Mouse (Mus musculus) kidney, postnatal 0 days (tissue): Measurements from ENCODE around the gene Fam168b. TPM values are rescaled to one million over a fixed set of nuclear protein-coding genes. Genes with fewer than 3 reads are reported as not detected.

Experiments
- ATAC-seq: fragments of 200-750 bp; cut with Nextera tagmentation; replicated peaks from 2 replicates; pipeline ENCODE4 v1.8.0; 2017; ENCODE audit warnings: low read depth, moderate number of reproducible peaks, moderate TSS enrichment, moderate library complexity; ENCODE audit not compliant: low FRiP score
- DNase-seq: peaks from one replicate; pipeline ENCODE4 v3.0.0-alpha.2; 2016; ENCODE audit warnings: low spot score
- H3K27ac ChIP-seq: fragments of 300-500 bp; sonication (generic); 2 replicates; pipeline ENCODE4 v1.5.1; 2014; ENCODE audit warnings: mild to moderate bottlenecking
- H3K27me3 ChIP-seq: fragments of 300-500 bp; sonication (generic); 2 replicates; pipeline ENCODE4 v1.6.1; 2014; ENCODE audit warnings: low read length, mixed read lengths; ENCODE audit not compliant: insufficient read depth
- H3K36me3 ChIP-seq: fragments of 300-500 bp; sonication (generic); 2 replicates; pipeline ENCODE4 v1.6.1; 2014; ENCODE audit warnings: low read length, mixed read lengths; ENCODE audit not compliant: insufficient read depth
- H3K4me1 ChIP-seq: fragments of 300-500 bp; sonication (generic); replicated peaks from 2 replicates; pipeline ENCODE4 v1.6.1; 2014; ENCODE audit warnings: antibody characterized with exemption, low read length, mixed read lengths; ENCODE audit not compliant: insufficient read depth
- H3K4me2 ChIP-seq: fragments of 300-500 bp; sonication (generic); 2 replicates; pipeline ENCODE4 v1.6.1; 2014; ENCODE audit warnings: mild to moderate bottlenecking, low read length, moderate library complexity, mixed read lengths
- H3K4me3 ChIP-seq: fragments of 300-500 bp; sonication (generic); replicated peaks from 2 replicates; pipeline ENCODE4 v1.5.1; 2014; ENCODE audit warnings: low read depth, low read length
- H3K9ac ChIP-seq: fragments of 300-500 bp; sonication (generic); 2 replicates; pipeline ENCODE4 v1.6.1; 2014; ENCODE audit warnings: low read depth, low read length
- H3K9me3 ChIP-seq: fragments of 300-500 bp; sonication (generic); replicated peaks from 2 replicates; pipeline ENCODE4 v1.6.1; 2016; ENCODE audit warnings: low read length, inconsistent platforms, mixed read lengths
- CTCF ChIP-seq: IDR thresholded peaks from 2 replicates; pipeline ENCODE4 v1.5.1; 2016; ENCODE audit warnings: antibody characterized with exemption, low read depth, mild to moderate bottlenecking, moderate library complexity
- WGBS: fragments of 180-500 bp; shearing (Covaris S2); extraction: QIAGEN DNeasy Blood & Tissue Kit; methylation state at CpG from one replicate; pipeline ENCODE4 v1.1.7; 2014; 5-methylcytosine and 5-hydroxymethylcytosine counted together
- polyA plus RNA-seq: library from polyadenylated mRNA; unstranded; fragments of >200 nt; fragmentation: Nextera tagmentation; extraction: Ambion mirVana; gene quantifications from 2 replicates; pipeline ENCODE4 v1.2.1, GENCODE M21; 2015

Gene Fam168b
- polyA plus RNA-seq, 1 experiment from 2014 or later: 47.2 TPM

DNA sequence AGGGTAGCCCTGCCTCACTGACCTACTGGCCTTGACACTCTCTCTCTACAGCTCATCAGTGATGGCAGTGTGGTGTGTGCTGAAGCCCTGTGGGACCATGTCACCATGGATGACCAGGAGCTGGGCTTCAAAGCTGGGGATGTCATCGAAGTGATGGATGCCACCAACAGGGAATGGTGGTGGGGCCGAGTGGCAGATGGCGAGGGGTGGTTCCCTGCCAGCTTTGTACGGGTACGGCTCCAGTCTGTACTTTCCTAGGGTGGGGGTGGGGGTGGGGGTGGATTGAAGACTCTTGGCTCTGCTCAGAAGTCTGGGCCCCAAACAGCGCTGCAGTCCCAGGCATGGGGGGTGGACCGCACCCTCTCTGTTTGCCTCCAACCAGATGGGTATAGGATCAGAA is 38.0 kb downstream of the Fam168b start:
- no peak for ATAC-seq
- no peak for DNase-seq
- Histone ChIP-seq H3K9ac (no peak overlapping the region), H3K27ac (no peak overlapping the region), H3K4me3 (no peak overlapping the region), H3K36me3 (no peaks in the 10 kb centered on the region), H3K4me1 (peaks cover 11% of the 10 kb centered on the region; the same call in 1 of the 2 replicates), H3K27me3 (no peaks in the 10 kb centered on the region), H3K9me3 (no peaks in the 10 kb centered on the region), H3K4me2 (no peak overlapping the region)
- WGBS: 89% methylated on average over 7 of the region's 7 CpGs
- TF ChIP-seq CTCF: no peak

- WGBS: 31% methylated on average over 7 of the region's 7 CpGs
- Histone ChIP-seq H3K9me3 (no peaks in the 10 kb centered on the region), H3K4me1 (peaks cover 11% of the 10 kb centered on the region; the same call in 1 of the 2 replicates), H3K36me3 (no peaks in the 10 kb centered on the region), H3K4me3 (peak overlapping the region; percentile 70), H3K27me3 (no peaks in the 10 kb centered on the region), H3K9ac (peak overlapping the region; percentile 55; the same call in 1 of the 2 replicates), H3K4me2 (peak overlapping the region; percentile 98), H3K27ac (no peak overlapping the region)
- no peak for TF ChIP-seq CTCF
- no peak for DNase-seq
- ATAC-seq: peak; percentile 8; the same call in 1 of the 2 replicates
These were observed 40.6 kb downstream of the Fam168b start for GRCm38 (mm10) chr1:34802290-34802642.

DNA sequence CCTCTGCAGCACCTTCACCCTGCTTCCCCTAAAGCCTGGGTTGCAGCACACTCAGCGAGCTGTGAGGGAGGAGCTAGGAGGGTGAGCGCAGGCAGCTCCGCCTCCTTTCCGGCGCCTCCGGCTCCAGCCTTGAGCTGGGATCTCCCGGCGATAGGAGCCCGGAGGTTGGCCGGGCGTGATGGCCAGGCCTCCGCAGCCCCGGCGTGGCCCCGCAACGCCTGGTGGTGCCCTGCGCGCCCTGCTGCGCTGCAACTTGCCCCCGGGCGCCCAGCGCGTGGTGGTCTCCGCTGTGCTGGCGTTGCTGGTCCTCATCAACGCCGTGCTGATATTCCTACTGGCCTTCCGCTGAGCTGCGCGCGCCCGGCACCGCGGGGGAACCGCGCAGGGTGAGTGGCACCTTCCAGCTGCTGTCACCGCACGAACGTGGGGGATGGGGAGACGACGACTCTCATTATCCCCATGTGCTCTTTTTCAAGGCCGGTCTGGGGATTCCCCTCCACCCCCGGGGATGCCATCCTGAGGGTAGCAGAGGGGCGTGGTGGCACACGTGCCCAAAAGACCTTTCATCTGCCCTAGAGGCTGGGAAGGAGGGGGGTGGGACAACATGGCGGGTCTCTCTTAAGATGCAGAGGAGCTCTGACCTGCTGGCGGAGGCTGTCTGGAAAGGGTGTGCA is 41.1 kb downstream of the Fam168b start:
- Histone ChIP-seq H3K4me1 (peaks cover 11% of the 10 kb centered on the region; the same call in 1 of the 2 replicates), H3K9ac (peak overlapping the region; percentile 55), H3K9me3 (no peaks in the 10 kb centered on the region), H3K27me3 (no peaks in the 10 kb centered on the region), H3K27ac (no peak overlapping the region), H3K4me3 (peak overlapping the region; percentile 70), H3K4me2 (peak overlapping the region; percentile 98), H3K36me3 (no peaks in the 10 kb centered on the region)
- DNase-seq: peak; percentile 75
- under 1% methylated on average over 43 of the region's 47 CpGs for WGBS
- no peak for TF ChIP-seq CTCF
- peak; percentile 75 for ATAC-seq

DNA sequence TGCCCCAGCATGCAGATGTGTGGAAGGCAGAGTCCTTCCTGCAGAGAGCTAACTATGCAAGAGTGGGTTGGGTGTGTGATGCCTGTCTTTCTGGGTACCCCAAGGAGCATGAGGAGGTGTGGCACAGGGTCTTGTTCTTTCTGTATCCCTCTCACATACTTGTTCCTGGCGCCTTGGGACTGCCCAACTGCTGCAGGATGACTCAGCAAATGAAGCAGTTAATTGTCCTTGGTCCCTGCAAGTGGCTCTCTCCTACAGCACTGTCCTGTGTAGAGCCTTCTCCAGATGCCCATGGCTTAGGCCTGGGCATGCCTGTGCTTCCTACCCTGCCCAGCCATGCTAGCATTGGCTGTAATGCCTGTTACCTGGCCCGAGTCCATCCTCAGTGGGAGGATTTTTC is 43.7 kb downstream of the Fam168b start:
- 65% methylated on average over 2 of the region's 2 CpGs for WGBS
- no peaks in the 10 kb centered on the region for H3K9me3 ChIP-seq
- H3K4me2 ChIP-seq: no peak overlapping the region
- no peak for TF ChIP-seq CTCF
- ATAC-seq (no peak), DNase-seq (no peak)
- H3K27ac ChIP-seq: no peak overlapping the region
- no peak overlapping the region for H3K4me3 ChIP-seq
- no peak overlapping the region for H3K9ac ChIP-seq
- H3K27me3 ChIP-seq: no peaks in the 10 kb centered on the region
- peaks cover 11% of the 10 kb centered on the region; the same call in 1 of the 2 replicates for H3K4me1 ChIP-seq
- no peaks in the 10 kb centered on the region for H3K36me3 ChIP-seq

GRCm38 (mm10) chr1:34793304-34794300 is 49.3 kb downstream of the Fam168b start:
- Histone ChIP-seq H3K27me3 (no peaks in the 10 kb centered on the region), H3K9me3 (no peaks in the 10 kb centered on the region), H3K27ac (no peak overlapping the region), H3K4me1 (no peaks in the 10 kb centered on the region), H3K36me3 (no peaks in the 10 kb centered on the region), H3K9ac (no peak overlapping the region), H3K4me2 (no peak overlapping the region), H3K4me3 (no peak overlapping the region)
- 70% methylated on average over 19 of the region's 19 CpGs for WGBS
- no peak for TF ChIP-seq CTCF
- ATAC-seq (no peak), DNase-seq (peak; percentile 35)

DNA sequence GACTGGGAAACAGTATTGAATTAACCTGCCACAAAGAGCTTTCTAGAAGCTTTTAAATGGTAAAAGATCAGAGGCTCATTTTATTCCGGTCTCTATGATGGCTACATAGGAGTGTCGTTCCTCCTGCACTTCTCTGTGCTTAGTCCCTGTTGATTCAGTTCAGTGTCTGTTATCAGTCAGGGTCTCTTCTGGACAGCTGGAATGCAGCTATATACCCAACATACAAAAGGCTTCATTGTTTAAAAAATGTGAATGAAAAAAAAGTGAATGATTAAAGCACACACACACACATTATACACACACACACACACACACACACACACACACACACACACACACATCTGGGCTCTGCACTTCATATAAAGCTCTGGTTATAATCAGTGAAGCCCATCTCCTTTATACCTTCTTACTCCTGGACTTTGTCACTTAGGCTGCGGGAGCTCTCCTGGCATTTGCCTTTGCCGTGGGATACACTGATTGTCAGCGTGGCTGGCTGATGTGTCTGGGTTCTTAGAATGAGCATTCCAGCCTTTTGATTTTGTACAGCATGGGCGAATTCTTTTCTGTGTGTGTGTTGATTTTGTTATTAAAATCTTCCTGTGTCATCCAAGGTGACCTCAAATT is 59.2 kb downstream of the Fam168b start:
- Histone ChIP-seq H3K9ac (no peak overlapping the region), H3K4me3 (no peak overlapping the region), H3K9me3 (no peaks in the 10 kb centered on the region), H3K27ac (no peak overlapping the region), H3K27me3 (no peaks in the 10 kb centered on the region), H3K36me3 (no peaks in the 10 kb centered on the region), H3K4me1 (no peaks in the 10 kb centered on the region), H3K4me2 (no peak overlapping the region)
- DNase-seq (no peak), ATAC-seq (no peak)
- WGBS: 53% methylated on average over 6 of the region's 6 CpGs
- no peak for TF ChIP-seq CTCF
